Mouse (Mus musculus): Measurements from ENCODE around the gene Dip2c.

GRCm38 (mm10) chr13:9692876-9693275 lies 416.5 kb downstream of the Dip2c start:
- no peak for TF ChIP-seq GATA1 (IDR thresholded peaks at IDR 0.05; ENCODE audit: borderline replicate concordance, low read length)
- no peak for TF ChIP-seq FLI1 (IDR thresholded peaks at IDR 0.05; ENCODE audit: low read length)

All from megakaryocyte, embryonic 14.5 days (primary cell).